Mouse (Mus musculus) ES-Bruce4 (cell line): ENCODE data around the gene Fcmr.

ENCODE experiments used
- CTCF ChIP-seq: IDR thresholded peaks from one replicate; pipeline ENCODE4 v1.8.1; 2011; ENCODE audit warnings: low read depth, low read length
- EP300 ChIP-seq: IDR thresholded peaks from 2 replicates; pipeline ENCODE4 v1.6.1; 2011; ENCODE audit warnings: low read depth, low read length; ENCODE audit not compliant: insufficient read depth
- POLR2A ChIP-seq: IDR thresholded peaks from one replicate; pipeline ENCODE4 v1.8.1; 2011; ENCODE audit warnings: low read length; ENCODE audit not compliant: insufficient read depth

DNA sequence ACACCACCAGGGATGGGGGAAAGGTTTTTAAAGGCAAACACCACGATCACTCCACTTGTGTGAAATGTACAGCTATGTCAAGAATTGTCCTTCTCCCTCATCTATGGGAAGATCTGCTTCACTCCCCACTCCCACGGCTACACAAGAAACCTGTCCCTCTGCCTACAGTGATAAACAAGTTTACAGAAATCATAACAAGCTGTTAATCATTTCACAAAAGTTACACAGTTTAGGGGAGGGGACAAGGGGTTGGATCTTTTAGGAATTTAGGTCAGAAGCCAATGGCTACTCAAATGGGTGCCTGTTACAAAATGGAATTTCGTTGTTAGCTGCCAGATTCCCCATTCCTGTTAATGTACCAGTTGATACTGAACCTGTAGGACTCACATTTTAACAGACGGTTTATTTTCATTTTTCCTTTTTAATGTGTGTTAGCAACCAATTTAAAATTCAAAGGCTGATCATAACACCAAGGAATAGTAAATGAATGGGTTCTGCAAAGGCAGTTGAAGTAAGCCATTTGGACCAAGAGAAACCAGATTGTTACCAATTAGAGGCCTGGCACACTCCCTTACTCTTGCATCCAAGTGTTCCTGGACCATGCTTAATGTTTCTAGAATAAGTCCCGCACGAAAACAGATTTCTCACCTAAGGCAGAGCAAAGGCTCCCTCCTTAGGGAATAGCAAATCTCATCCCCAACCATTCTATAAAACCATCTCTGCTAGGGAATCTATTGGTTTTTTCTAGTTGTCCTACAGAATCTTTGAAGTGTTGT lies 30.1 kb upstream of the Fcmr start:
- no peak for TF ChIP-seq CTCF
- TF ChIP-seq POLR2A, result no peak
- TF ChIP-seq EP300, result no peak
